Mouse (Mus musculus): ENCODE data around the gene Enox1. TPM values are rescaled to one million over a fixed set of nuclear protein-coding genes. Genes with fewer than 3 reads are reported as not detected.

Enox1 gene
- polyA plus RNA-seq, 1 experiment from 2014 or later = 33.5 TPM

GRCm38 (mm10) chr14:77578355-77578754, 421.8 kb downstream of the Enox1 start:
- no peak overlapping the region for H3K4me2 ChIP-seq
- no peaks in the 10 kb centered on the region for H3K27me3 ChIP-seq
- no peak overlapping the region for H3K27ac ChIP-seq
- 46% methylated on average over 7 of the region's 7 CpGs for WGBS
- ATAC-seq (ENCODE audit: low FRiP score) = no peak
- H3K4me1 ChIP-seq = peaks cover 39% of the 10 kb centered on the region
- no peaks in the 10 kb centered on the region for H3K36me3 ChIP-seq (replicated peaks)
- no peak overlapping the region for H3K4me3 ChIP-seq (replicated peaks)
- no peaks in the 10 kb centered on the region for H3K9me3 ChIP-seq
- H3K9ac ChIP-seq = no peak overlapping the region

GRCm38 (mm10) chr14:77580106-77580936, 423.8 kb downstream of the Enox1 start:
- 0 out of 2 replicates have a peak, but pooled peaks cover 2% of the 10 kb centered on the region for H3K36me3 ChIP-seq (replicated peaks)
- peaks cover 35% of the 10 kb centered on the region for H3K4me1 ChIP-seq
- no peaks in the 10 kb centered on the region for H3K27me3 ChIP-seq
- H3K9me3 ChIP-seq = no peaks in the 10 kb centered on the region
- H3K4me3 ChIP-seq (replicated peaks) = no peak overlapping the region
- 73% methylated on average over 14 of the region's 14 CpGs for WGBS
- H3K4me2 ChIP-seq = no peak overlapping the region
- 0 out of 2 replicates have a peak overlapping the region, but pooled peaks have one; percentile 27 for H3K27ac ChIP-seq
- no peak overlapping the region for H3K9ac ChIP-seq
- no peak for ATAC-seq (ENCODE audit: low FRiP score)

- WGBS = 47% methylated on average over 5 of the region's 5 CpGs
Observed at GRCm38 (mm10) chr14:77580937-77581270, 424.3 kb downstream of the Enox1 start.

GRCm38 (mm10) chr14:77581616-77582015, 425.1 kb downstream of the Enox1 start:
- ATAC-seq (ENCODE audit: low FRiP score) = no peak
- Histone ChIP-seq H3K27ac (no peak overlapping the region), H3K36me3 (replicated peaks) (0 out of 2 replicates have a peak, but pooled peaks cover 2% of the 10 kb centered on the region), H3K4me1 (peaks cover 45% of the 10 kb centered on the region), H3K27me3 (no peaks in the 10 kb centered on the region), H3K4me2 (no peak overlapping the region), H3K9me3 (no peaks in the 10 kb centered on the region), H3K9ac (no peak overlapping the region), H3K4me3 (replicated peaks) (no peak overlapping the region)
- 47% methylated on average over 6 of the region's 6 CpGs for WGBS

More at GRCm38 (mm10) chr14:77580937-77581270, 424.3 kb downstream of the Enox1 start:
- no peak for ATAC-seq (ENCODE audit: low FRiP score)
- Histone ChIP-seq H3K4me1 (peaks cover 40% of the 10 kb centered on the region), H3K9ac (no peak overlapping the region), H3K4me2 (no peak overlapping the region), H3K9me3 (no peaks in the 10 kb centered on the region), H3K27me3 (no peaks in the 10 kb centered on the region), H3K27ac (0 out of 2 replicates have a peak overlapping the region, but pooled peaks have one; percentile 27), H3K4me3 (replicated peaks) (no peak overlapping the region), H3K36me3 (replicated peaks) (0 out of 2 replicates have a peak, but pooled peaks cover 2% of the 10 kb centered on the region)

- Histone ChIP-seq H3K4me1 (peaks cover 33% of the 10 kb centered on the region), H3K27me3 (no peaks in the 10 kb centered on the region), H3K9me3 (no peaks in the 10 kb centered on the region), H3K9ac (no peak overlapping the region), H3K4me2 (no peak overlapping the region), H3K27ac (no peak overlapping the region), H3K36me3 (replicated peaks) (peaks cover 2% of the 10 kb centered on the region; the same call in 1 of the 2 replicates), H3K4me3 (replicated peaks) (no peak overlapping the region)
- ATAC-seq (ENCODE audit: low FRiP score) = no peak
- 90% methylated on average over 5 of the region's 5 CpGs for WGBS
Observed at GRCm38 (mm10) chr14:77584426-77584825, 427.9 kb downstream of the Enox1 start.

GRCm38 (mm10) chr14:77585031-77585800, 428.7 kb downstream of the Enox1 start:
- Histone ChIP-seq H3K4me1 (peaks cover 28% of the 10 kb centered on the region), H3K4me3 (replicated peaks) (no peak overlapping the region), H3K4me2 (no peak overlapping the region), H3K27me3 (no peaks in the 10 kb centered on the region), H3K27ac (no peak overlapping the region), H3K9ac (no peak overlapping the region), H3K36me3 (replicated peaks) (peaks cover 2% of the 10 kb centered on the region; the same call in 1 of the 2 replicates), H3K9me3 (no peaks in the 10 kb centered on the region)
- 58% methylated on average over 11 of the region's 11 CpGs for WGBS
- no peak for ATAC-seq (ENCODE audit: low FRiP score)

GRCm38 (mm10) chr14:77586033-77586432, 429.5 kb downstream of the Enox1 start:
- peaks cover 22% of the 10 kb centered on the region for H3K4me1 ChIP-seq
- no peaks in the 10 kb centered on the region for H3K9me3 ChIP-seq
- no peak overlapping the region for H3K27ac ChIP-seq
- peaks cover 2% of the 10 kb centered on the region; the same call in 1 of the 2 replicates for H3K36me3 ChIP-seq (replicated peaks)
- no peak for ATAC-seq (ENCODE audit: low FRiP score)
- 61% methylated on average over 5 of the region's 5 CpGs for WGBS
- H3K9ac ChIP-seq = no peak overlapping the region
- no peak overlapping the region for H3K4me3 ChIP-seq (replicated peaks)
- H3K27me3 ChIP-seq = no peaks in the 10 kb centered on the region
- no peak overlapping the region for H3K4me2 ChIP-seq

- H3K9me3 ChIP-seq = no peaks in the 10 kb centered on the region
Observed at GRCm38 (mm10) chr14:77587182-77587581, 430.6 kb downstream of the Enox1 start.

GRCm38 (mm10) chr14:77593136-77593838, 436.7 kb downstream of the Enox1 start:
- 42% methylated on average over 11 of the region's 11 CpGs for WGBS
- Histone ChIP-seq H3K27me3 (no peaks in the 10 kb centered on the region), H3K9ac (no peak overlapping the region), H3K4me2 (no peak overlapping the region), H3K9me3 (0 out of 2 replicates have a peak, but pooled peaks cover 10% of the 10 kb centered on the region), H3K4me1 (peaks cover 11% of the 10 kb centered on the region), H3K27ac (peak overlapping the region; percentile 83), H3K36me3 (replicated peaks) (no peaks in the 10 kb centered on the region; the same call in none of the 2 replicates), H3K4me3 (replicated peaks) (no peak overlapping the region)
- peak; percentile 88 for ATAC-seq (ENCODE audit: low FRiP score)

More at GRCm38 (mm10) chr14:77587182-77587581, 430.6 kb downstream of the Enox1 start:
- Histone ChIP-seq H3K4me2 (no peak overlapping the region), H3K27ac (no peak overlapping the region), H3K4me1 (peaks cover 12% of the 10 kb centered on the region; the same call in 1 of the 2 replicates), H3K27me3 (no peaks in the 10 kb centered on the region), H3K9ac (no peak overlapping the region), H3K36me3 (replicated peaks) (peaks cover 2% of the 10 kb centered on the region; the same call in 1 of the 2 replicates), H3K4me3 (replicated peaks) (no peak overlapping the region)
- WGBS = 79% methylated on average over 5 of the region's 5 CpGs
- ATAC-seq (ENCODE audit: low FRiP score) = no peak

GRCm38 (mm10) chr14:77596216-77597175, 439.9 kb downstream of the Enox1 start:
- Histone ChIP-seq H3K9me3 (0 out of 2 replicates have a peak, but pooled peaks cover 10% of the 10 kb centered on the region), H3K4me1 (peaks cover 11% of the 10 kb centered on the region), H3K4me3 (replicated peaks) (no peak overlapping the region), H3K9ac (no peak overlapping the region), H3K4me2 (no peak overlapping the region), H3K36me3 (replicated peaks) (no peaks in the 10 kb centered on the region; the same call in 1 of the 2 replicates), H3K27ac (no peak overlapping the region), H3K27me3 (no peaks in the 10 kb centered on the region)
- 90% methylated on average over 14 of the region's 14 CpGs for WGBS
- no peak for ATAC-seq (ENCODE audit: low FRiP score)
